Mouse (Mus musculus): ENCODE data around the gene Plcl2.
A peak's percentile ranks its signal among the peaks of the same experiment; 100 is the strongest.
"Not testable (repeated sequence)": the region's sequence is repeated elsewhere in the genome, so short reads cannot be mapped to it uniquely, and the experiment has no call there.

Gene Plcl2

DNA sequence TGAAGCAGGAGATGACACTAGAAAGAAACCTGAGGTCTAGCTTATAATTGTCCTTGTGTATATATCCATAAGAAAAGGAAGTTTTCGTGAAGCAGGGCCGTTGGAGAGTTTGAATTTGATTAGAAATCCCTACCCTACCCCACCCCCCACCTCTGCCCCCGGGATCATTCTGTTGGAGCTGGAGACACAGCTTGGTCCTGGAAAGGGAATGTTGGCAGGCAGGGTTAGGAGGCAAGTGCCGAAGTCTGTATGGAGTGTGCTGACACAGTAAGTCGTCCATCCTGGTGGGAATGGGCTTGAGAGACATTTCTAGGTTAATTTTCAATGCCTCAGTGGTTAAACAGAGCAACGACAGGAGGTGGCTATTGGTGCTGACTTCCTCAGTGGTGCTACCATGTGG is 8.4 kb upstream of the Plcl2 start:
- DNase-seq: no peak

DNA sequence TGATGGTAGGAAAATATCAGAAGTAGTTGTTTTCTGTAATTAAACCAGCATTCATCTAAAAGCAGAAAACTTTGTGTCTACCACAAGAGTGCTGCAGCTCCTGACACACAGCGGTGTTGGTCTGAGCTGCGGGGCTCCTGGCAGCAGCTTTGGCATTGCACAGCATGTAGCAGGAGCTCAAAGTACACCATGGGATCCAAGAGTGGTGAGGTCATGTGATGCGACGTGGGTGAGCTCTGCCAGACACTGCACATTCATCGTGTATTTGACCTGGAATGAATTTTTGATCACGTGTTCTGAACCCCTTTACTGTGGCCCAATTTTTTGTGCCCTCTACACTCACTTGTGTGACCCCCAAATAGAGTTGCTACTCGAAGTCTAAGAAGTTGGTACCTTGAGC is 6.1 kb upstream of the Plcl2 start:
- no peak for DNase-seq

DNA sequence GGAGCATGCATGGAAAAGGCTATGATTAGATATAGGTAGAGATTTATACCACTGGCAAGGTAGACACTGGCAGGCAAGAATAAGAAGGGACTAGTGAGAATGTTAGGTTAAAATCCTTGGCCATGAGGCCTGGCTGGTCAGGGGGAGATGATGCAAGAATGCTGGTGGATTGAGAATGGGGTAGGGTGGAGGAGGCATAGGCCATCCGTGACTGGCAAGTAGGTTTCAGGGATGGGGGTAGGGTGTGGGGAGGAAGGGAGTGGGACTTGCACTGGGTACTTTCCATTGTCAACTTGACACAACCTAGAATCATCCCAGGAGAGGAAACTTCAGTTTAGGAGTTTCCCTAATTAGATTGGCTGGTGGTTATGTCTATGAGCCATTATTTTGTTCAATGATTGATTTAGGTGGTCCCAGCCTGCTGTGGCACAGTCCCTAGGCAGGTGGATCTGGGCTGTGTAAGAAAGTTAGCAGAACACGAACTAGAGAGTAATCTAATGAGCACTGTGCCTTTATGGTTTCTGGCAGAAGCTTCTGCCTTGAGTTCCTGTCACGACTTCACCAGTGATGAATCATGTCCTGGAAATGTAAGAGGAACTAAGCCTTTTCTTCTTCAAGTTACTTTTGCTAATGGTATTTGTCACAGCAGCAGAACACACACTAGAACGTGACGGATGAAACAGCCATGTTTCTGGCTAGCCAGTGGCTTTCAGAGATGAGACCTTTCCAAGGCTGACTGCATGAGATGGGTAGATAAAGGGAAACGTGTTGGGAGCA is 4.9 kb upstream of the Plcl2 start:
- DNase-seq: no peak

DNA sequence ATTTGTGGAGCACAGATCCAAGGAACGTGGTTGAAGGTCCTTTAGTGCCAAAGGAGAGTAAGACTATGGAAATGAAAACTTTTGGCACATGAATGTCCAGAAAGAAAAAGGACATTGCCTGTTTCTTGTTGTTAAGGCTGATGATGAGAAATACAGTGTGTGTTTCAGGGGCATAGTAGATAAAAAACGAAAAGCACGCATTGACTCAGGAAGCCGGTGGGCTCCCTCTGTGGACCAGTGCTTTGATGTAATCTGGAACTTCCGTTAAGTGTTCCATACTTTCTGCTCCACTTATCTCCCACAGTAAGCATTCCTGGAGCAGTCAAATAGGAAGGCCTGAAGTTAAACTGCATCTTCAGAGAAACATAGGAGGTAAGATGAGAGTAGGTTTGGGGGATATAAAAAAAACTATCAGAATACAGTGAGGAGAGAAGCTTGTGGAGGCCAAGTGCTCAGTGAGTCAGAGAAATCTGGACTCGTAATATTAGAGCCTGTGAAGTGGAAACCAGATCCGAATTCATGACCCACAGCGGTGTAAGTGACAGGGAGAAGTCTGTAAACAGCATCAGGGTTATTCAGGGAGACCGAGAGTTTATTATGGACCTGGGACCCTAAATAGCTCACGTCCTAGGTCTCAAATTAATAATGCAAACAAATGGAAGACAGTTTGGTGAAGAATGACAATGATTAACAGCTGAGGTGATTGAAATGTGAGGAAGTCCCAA is 3.1 kb upstream of the Plcl2 start:
- no peak for DNase-seq

DNA sequence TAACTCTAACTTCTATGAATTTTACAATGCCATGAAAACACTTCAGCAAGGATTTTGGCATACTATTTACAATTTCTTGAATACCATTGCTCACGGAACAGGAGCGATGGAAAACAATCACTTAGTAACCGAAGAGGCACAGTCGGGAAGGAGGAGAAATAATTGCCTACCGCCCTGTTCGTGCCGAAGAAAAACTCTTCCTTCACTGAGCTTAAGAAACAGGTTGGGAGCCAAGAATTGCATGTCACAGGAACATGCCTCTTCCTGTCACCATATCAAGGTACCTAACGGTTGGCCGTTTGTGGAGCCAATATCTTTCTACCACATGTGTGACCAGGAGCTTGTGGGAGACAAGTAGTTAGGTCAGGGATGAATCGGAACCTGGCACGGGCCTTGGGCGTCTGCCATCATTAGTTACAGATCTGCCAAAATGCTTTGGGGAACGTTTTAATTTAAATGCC is 2.3 kb upstream of the Plcl2 start:
- DNase-seq: no peak

DNA sequence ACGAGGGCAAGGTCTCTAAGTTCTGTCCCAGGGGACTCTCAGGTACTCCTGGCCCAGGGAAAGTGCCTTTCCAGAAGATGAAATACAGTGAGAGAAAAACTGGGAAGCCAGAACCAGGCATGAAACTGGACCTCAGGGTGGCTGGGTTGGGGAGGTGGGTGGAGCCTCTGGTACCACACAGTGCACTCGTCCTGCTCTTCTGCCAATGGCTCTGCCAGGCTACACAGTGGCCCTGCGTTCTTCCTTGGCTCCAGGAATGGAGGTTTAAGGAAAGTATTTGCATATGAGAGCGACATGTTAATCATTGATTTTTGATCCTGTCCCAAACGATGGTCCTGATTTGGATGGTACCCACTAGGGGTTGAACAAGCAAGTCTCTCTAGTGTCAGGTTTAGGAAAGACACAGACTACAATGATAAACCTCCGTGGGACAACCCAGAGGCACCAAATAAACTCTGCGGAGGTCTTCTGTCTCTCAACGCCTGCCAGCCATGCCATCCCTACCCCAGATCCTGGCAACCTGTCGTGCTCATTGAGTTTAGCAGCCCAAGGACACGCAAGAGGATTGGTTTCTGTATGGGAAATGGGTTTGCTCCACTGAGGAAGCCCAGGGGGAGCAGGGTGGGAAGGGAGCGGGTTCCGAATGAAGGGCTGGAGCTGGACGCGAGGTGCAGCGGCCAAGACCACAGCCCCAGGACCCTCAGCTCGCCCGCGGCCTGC is 988 bp upstream of the Plcl2 start:
- no peak for DNase-seq

DNA sequence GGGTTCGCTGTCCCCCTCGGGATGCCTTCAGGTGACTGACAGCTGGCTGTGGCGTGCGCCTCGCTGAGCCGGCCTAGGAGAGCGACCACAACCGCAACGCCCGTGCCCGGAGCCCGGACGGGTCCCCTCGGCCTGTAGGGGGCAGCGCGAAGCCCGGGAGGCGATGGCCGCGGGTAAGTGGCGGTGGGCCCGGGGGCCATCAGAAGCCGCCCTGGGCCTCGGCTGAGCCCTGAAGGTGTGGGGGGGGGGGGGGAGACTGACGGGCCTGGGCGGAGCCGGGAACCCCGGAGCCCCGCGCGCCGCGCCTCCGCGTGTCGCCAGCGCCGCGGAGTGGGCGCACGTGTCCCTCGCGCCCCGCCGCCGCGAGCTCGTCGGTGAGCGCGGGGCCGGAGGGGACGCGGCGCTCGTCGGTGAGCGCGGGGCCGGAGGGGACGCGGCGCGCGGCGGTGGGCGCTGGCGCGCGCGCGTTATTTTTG is 390 bp upstream of the Plcl2 start:
- peak; percentile 74 to 79 for DNase-seq

DNA sequence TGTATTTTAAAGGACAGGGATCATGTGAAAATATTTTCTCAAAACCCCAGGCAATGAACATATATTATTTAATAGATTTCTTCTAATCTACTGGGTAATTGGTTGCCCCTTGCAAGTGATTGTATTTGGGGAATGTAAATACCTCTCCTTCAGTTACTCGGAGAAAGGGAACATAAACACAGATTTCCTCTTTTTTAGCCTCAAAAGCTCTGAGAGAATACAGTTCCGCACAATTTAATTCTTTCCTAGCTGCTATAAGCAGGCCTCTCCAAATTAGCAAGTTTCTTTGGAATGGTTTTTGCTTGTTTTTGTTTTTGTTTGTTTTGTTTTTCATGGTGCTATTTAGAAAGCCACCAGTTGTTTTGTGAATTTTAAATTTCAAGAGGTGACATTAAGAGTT is 1.1 kb downstream of the Plcl2 start:
- DNase-seq: no peak

DNA sequence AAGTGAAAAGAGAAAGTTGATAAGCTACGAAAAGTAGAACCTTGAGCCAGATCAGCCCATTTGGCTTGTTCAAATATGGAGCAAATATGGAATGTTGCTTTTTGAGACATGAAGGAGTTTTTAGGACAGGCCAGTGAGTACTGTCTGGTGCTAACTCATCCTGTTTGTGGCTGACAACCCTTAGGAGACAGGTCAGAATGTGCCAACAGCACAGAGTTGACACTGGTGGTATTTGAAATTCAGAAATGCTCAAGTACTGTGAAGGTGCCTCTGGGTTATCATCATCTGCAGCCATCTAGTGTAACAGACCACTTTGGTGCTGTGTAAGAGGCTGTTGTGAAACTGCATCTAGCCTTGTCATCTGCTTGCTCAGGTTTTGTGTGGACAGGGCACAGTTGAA is 1.5 kb downstream of the Plcl2 start:
- DNase-seq: no peak

DNA sequence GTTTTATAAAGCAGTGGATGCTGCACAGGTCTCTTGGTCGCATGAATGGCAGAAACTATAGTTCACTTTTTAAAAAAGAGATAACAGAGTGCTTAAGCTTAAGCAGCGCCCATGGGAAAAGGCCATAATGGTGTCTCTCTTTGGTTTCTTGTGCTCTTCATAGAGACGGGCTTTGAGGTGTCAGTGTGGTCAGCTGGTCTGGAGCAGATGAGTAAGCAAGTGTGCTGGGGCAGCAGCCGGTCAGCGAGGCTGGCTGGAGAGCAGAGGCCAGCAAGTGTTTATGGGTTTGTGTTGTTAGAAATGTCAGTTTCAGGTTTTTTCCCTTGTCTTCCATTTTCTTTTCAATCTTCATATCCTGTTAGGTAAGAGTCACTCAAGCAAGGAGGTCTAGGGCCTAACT is 3.0 kb downstream of the Plcl2 start:
- no peak for DNase-seq

DNA sequence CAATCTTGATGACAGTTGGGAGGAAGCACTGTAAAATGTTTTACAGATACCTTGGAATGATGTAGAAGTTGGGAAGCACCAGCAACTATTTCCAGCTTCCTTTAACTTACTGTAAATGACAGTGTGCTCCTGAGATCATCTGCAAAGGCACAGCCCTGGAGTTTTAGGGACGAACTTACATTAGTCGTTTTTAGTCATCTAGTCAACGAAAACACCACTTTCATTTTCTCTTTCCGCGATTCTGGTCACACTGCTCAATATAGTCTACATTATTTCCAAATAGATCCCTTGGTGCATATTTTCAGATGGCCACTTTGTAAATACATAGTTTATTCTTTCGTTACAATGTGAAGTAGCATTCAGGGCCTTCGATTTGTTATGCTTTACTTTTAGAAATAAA is 3.6 kb downstream of the Plcl2 start:
- DNase-seq: no peak

DNA sequence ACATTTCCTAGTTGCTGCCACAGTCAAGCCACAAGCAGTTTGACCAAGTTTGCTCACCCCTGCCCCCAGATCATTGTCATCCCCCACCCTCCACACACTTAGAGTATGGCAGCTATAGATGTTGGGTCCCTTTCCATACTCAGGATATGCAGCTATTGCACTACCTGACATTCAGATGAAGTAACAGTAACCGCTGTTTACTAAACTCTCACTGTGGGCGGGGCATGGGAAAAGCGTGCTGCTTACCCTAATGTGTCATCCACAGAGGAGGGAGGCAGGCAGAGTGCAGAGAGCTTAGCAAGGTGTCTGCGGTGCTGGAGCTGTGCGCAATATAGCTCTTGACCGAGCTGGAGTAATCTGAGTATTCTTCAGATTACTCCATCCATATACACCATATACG is 4.2 kb downstream of the Plcl2 start:
- peak in 1 of 2 experiments; percentile 12 for DNase-seq

DNA sequence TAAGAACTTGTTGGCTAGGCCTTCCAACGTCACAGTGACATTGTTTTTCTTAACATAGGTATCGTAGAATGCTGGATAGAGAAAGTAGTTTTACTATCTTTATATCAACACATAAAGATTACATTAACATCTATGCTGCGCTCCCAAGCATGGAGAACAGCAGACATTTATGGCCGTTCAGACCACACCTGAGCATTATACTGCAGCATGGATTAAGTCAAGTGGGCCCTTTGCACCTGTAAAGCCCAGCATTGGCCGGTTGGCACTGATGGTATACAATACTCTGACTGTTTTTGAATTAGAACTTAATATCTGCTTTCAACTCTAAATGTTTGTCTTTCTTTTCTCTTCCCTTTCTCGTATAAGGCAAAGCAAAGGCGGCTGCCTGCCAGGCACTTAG is 4.8 kb downstream of the Plcl2 start:
- no peak for DNase-seq

DNA sequence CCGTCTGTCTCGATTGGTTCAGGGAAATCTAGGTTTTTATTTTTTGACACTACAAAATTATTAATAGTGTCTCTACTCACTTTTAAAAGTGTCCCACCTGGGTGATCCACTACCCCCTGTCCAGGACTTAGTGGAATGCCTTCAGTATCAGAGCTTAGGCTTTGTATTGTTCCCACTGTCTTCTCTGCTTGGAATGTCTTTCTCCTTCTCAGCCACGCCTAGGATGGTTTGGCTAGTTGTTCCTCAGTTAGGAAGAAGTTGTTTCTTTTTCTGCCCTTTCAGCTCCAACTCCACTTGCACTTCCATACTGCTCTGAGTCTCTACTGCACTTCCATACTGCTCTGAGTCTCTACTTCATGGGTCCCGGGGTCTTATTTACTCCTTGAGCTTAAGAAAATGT is 6.7 kb downstream of the Plcl2 start:
- no peak for DNase-seq

DNA sequence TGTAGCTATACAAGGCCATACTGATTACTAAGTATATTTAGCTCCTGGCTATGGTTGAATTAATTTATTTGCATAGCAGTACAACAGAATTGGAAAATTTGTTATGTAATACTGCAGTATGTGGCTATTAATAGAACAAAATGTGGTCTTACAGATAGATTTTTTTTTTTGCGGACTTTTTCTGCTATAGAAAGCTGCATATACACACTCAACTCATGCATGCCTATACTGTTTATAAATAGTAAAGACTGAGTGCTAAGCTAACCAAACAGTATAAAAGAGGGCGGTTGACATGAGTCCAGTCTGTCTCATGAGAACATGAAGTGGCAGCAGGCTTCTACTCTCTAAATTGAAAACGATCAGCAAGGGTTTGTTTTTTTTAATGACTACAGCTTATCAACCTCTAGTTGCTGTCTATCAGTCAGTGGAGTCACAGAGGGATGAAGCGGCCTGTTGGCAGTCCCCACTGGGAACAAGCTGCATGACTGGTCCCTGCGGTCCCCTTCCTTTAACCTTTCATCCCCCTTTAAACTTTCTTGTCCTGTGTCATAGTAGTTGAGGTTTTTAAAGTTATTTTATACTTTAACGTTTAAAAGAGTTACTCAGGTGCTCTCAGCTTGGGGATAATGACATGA is 8.7 kb downstream of the Plcl2 start:
- DNase-seq: no peak

DNA sequence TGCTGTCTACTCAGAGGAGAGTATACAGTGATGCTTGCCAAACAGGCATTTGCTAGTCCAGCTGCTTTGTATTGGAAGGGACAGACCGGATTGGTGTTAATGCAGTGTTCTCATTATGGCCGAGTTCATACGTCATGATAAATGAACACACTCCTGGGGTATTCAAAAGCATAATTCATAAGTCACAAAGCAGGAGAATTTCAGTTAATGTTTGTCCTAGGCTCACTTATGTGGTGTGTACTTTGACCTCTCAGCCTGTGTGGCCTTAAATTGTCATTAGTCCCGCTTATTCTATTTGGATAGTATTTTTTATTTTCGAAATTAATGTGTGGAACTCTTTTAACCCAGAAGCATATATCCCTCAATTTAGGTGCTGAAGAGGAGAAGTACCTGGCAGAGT is 10.4 kb downstream of the Plcl2 start:
- DNase-seq: no peak

DNA sequence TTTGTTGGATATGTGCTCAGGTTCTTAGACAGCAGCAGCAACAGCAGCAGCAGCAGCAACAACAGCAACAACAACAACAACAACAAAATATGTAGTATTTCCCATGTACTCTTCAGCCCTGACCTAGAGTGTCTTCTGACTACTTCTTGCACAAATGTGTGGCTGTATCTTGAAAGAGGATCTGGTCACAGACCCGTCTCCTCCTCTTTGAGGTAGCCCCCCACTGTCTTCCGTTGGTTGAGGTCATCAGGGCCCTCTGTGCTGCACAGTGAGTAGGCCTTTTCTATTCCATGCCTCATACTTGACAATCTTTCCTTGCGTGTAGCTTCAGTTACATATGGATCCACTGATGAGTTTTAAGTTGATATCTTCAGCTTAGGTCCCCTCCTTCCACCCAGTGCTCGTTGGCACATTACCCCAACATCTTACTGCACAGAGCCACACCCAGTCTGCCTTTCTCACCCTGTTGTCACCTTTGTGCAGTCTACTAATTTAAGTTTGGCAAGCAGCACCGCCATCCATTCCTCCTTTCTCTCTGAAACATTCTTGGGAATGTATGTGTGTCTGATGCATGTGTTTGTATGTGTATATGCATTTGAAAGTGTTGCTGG is 13.4 kb downstream of the Plcl2 start:
- no peak for DNase-seq

DNA sequence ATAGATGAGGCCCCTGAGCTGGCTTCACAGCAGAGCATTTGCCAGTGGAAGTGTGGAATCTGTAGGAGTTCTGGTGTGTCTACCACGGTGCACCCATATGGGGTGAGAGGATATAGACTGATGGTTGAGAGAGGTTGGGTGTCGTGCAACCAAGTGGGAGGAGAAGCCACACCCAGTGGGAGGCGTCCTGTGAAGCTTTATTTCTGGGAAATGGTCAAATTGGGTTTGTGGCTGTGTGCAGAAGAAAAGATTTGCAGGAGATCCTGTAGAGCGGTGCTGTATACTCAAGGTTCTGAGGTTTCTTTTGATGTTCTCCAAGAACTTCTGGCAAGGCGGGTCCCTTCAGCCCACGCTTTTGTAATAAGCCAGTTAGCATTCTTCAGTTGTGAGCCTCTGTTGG is 15.8 kb downstream of the Plcl2 start:
- DNase-seq: peak; percentile 43 to 53

DNA sequence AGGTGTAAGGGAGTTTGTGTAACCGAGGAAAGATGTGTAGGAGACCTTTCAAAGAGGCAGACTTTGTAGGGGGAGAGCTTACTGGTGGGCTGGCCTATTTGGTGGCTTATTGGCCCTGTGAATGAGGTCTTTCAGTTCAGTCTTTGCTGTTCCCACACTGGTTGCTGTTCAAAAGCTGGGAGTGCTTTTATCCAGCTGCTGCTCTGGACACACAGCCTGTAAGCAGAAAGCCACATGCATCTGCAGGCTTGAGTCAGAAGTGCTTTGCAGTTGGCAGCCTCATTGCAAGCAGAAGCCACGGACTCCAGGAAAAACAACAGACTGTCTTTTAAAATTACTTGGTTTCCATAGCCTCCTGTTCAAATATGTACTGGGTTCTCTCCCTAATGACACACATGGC is 16.6 kb downstream of the Plcl2 start:
- DNase-seq: no peak

DNA sequence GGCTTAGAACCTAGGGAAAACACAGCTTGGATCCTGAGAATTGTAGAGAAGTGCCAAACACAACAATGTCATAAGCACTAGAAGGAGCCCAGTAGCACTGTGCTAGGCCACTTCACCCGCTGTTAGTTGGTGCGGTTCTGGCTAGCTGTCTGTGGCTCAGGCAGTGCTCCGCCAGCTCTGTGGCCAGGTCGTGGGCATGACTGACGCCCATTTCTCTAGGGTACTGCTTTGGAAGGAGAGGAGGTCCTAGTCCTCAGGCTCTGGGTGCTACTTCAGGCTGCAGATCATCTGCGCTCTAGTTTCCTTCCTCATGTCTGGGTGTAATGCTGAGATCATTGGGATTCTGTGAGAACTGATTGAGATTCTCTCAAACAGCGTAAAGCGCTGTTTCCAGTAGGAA is 20.9 kb downstream of the Plcl2 start:
- DNase-seq: no peak

DNA sequence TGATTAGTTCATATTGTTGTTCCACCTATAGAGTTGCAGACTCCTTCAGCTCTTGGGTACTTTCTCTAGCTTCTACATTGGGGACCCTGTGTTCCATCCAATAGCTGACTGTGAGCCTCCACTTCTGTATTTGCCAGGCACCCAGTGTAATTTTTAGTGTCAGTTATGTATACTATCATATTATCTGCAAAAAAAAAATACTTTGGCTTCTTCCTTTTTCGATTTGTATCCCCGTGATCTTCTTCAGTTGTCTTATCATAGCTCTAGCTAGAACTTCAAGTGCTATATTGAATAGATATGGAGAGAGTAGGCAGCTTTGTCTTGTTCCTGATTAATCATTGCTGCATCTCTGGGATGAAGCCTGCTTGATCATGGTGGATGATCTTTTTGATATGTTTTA is 25.7 kb downstream of the Plcl2 start:
- DNase-seq: not testable (repeated sequence)

DNA sequence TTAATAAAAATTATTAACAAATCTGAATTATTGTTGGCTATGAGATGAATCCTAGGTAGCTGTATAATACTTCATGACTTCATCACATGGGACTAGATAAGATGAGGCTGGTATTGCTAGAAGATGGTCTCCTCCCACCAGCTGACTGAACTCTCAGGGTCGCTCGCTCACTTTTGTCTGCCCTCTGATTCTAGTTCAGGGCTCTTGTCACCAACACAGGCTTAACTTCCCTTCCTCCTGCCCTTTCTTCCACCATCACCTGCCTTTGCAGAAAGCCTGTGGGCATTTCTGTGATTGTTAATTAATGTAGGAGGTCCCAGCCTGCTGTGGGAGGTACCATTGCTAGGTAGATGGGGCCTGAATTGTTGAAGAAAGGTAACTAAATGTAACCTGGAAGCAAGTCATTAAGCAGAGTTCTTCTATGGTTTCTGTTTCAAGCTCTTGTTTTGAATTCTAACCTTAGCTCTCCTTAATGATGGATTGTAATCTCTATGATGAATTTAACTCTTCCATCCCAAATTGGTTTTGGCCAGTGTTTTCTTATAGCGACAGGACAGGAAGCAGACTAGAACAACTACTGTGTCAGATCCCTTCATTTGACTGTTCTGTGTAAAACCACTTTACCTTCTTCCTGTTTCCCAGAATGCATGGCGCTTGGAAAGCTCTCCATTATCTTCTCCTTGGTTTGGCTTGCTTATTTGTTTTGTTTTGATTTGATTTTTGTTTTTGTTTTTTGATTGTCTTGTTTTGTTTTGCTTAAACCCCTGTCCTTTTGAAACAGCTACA is 27.4 kb downstream of the Plcl2 start:
- no peak for DNase-seq
